Mouse (Mus musculus): ENCODE data around the gene Tnik. TPM values are rescaled to one million over a fixed set of nuclear protein-coding genes. Genes with fewer than 3 reads are reported as not detected.

Tnik gene
- total RNA-seq, 2 experiments from 2014 or later = 33.4 to 41.6 TPM

Small RNA genes lying within 50 kb of the gene (microRNA-seq; reads per million reads assigned to microRNA genes)
- gene Mir466q = 0 to 1.3 reads per million in 2 experiments

Data from heart, postnatal 14 days (tissue).